Mouse (Mus musculus): Measurements from ENCODE around the gene Il3ra. TPM values are rescaled to one million over a fixed set of nuclear protein-coding genes. Genes with fewer than 3 reads are reported as not detected.

The Il3ra gene
- total and polyA plus RNA-seq, 2 experiments from 2014 or later: 2.3 to 11.0 TPM

GRCm38 (mm10) chr14:14347151-14347835 is 1.2 kb downstream of the Il3ra start:
- H3K9me3 ChIP-seq (ENCODE audit: low read length): peaks cover 13% of the 10 kb centered on the region; the same call in 1 of the 2 replicates
- no peak overlapping the region for H3K9ac ChIP-seq (replicated peaks; ENCODE audit: low read length)
- no peaks in the 10 kb centered on the region for H3K36me3 ChIP-seq (ENCODE audit: insufficient read depth, low read length)
- no peaks in the 10 kb centered on the region for H3K27me3 ChIP-seq (ENCODE audit: insufficient read depth, low read length)
- H3K27ac ChIP-seq: peak overlapping the region; percentile 77; the same call in 1 of the 2 replicates
- peak; percentile 24 for ATAC-seq
- H3K4me2 ChIP-seq (ENCODE audit: low read depth, low read length): peak overlapping the region; percentile 81
- no peak for TF ChIP-seq CTCF (IDR thresholded peaks at IDR 0.05; ENCODE audit: low read depth)
- peak overlapping the region; percentile 58; the same call in 1 of the 2 replicates for H3K4me3 ChIP-seq (ENCODE audit: low read length)
- 84% methylated on average over 17 of the region's 17 CpGs for WGBS
- no peaks in the 10 kb centered on the region for H3K4me1 ChIP-seq (ENCODE audit: insufficient read depth, low read length)
- peak; percentile 36 for DNase-seq (ENCODE audit: low spot score)

DNA sequence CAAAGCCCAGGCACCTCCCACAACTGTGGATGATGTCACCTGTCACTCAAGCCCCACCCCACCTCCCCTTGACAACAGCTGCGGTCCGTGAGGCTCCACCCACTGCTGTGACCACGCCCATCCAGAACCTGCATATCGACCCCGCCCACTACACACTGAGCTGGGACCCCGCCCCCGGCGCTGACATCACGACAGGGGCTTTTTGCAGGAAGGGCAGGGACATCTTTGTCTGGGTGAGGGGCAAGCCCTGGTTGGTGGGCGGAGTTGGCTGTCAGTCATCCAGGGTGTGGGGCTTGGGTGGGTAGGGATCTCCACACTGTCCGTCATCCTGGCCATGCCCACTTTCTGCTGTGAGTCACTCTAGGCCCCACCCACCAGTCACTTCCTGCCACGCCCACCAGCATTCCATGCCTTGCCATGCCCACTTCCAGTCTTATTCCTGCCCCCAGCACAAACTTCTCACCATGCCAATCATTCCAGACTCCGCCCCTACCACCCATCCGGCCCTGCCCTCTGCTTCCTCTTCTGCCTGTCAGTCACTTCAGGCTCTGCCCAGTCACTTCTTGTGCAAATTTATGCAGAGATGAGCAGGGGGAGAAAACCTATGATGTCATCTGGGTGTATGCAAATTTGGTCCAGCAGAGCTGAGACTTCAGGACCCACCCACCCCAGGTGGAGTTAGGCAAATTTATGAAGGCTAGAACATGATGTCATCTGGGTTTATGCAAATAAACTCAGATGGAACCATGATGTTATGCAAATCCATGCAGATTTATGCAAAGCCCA is 2.0 kb downstream of the Il3ra start:
- peak; percentile 51 for DNase-seq (ENCODE audit: low spot score)
- Histone ChIP-seq H3K27me3 (ENCODE audit: insufficient read depth, low read length) (no peaks in the 10 kb centered on the region), H3K4me3 (ENCODE audit: low read length) (no peak overlapping the region), H3K9me3 (ENCODE audit: low read length) (peaks cover 13% of the 10 kb centered on the region; the same call in 1 of the 2 replicates), H3K9ac (replicated peaks; ENCODE audit: low read length) (no peak overlapping the region), H3K4me1 (ENCODE audit: insufficient read depth, low read length) (no peaks in the 10 kb centered on the region), H3K4me2 (ENCODE audit: low read depth, low read length) (no peak overlapping the region), H3K36me3 (ENCODE audit: insufficient read depth, low read length) (no peaks in the 10 kb centered on the region), H3K27ac (no peak overlapping the region)
- 93% methylated on average over 14 of the region's 14 CpGs for WGBS
- ATAC-seq: peak; percentile 9
- no peak for TF ChIP-seq CTCF (IDR thresholded peaks at IDR 0.05; ENCODE audit: low read depth)

GRCm38 (mm10) chr14:14348674-14349401 is 2.8 kb downstream of the Il3ra start:
- H3K27ac ChIP-seq: no peak overlapping the region
- no peaks in the 10 kb centered on the region for H3K27me3 ChIP-seq (ENCODE audit: insufficient read depth, low read length)
- no peak overlapping the region for H3K4me2 ChIP-seq (ENCODE audit: low read depth, low read length)
- peaks cover 13% of the 10 kb centered on the region; the same call in 1 of the 2 replicates for H3K9me3 ChIP-seq (ENCODE audit: low read length)
- ATAC-seq (no peak), DNase-seq (ENCODE audit: low spot score) (no peak)
- no peaks in the 10 kb centered on the region for H3K4me1 ChIP-seq (ENCODE audit: insufficient read depth, low read length)
- no peak overlapping the region for H3K9ac ChIP-seq (replicated peaks; ENCODE audit: low read length)
- no peaks in the 10 kb centered on the region for H3K36me3 ChIP-seq (ENCODE audit: insufficient read depth, low read length)
- 91% methylated on average over 26 of the region's 26 CpGs for WGBS
- no peak for TF ChIP-seq CTCF (IDR thresholded peaks at IDR 0.05; ENCODE audit: low read depth)
- H3K4me3 ChIP-seq (ENCODE audit: low read length): no peak overlapping the region

GRCm38 (mm10) chr14:14349485-14350262 is 3.6 kb downstream of the Il3ra start:
- DNase-seq (ENCODE audit: low spot score) (no peak), ATAC-seq (no peak)
- H3K4me3 ChIP-seq (ENCODE audit: low read length): no peak overlapping the region
- H3K9ac ChIP-seq (replicated peaks; ENCODE audit: low read length): no peak overlapping the region
- peaks cover 13% of the 10 kb centered on the region; the same call in 1 of the 2 replicates for H3K9me3 ChIP-seq (ENCODE audit: low read length)
- no peak for TF ChIP-seq CTCF (IDR thresholded peaks at IDR 0.05; ENCODE audit: low read depth)
- no peaks in the 10 kb centered on the region for H3K27me3 ChIP-seq (ENCODE audit: insufficient read depth, low read length)
- H3K4me2 ChIP-seq (ENCODE audit: low read depth, low read length): no peak overlapping the region
- H3K27ac ChIP-seq: no peak overlapping the region
- 96% methylated on average over 20 of the region's 20 CpGs for WGBS
- no peaks in the 10 kb centered on the region for H3K4me1 ChIP-seq (ENCODE audit: insufficient read depth, low read length)
- no peaks in the 10 kb centered on the region for H3K36me3 ChIP-seq (ENCODE audit: insufficient read depth, low read length)

- Histone ChIP-seq H3K27me3 (ENCODE audit: insufficient read depth, low read length) (no peaks in the 10 kb centered on the region), H3K9me3 (ENCODE audit: low read length) (peaks cover 13% of the 10 kb centered on the region; the same call in 1 of the 2 replicates), H3K4me1 (ENCODE audit: insufficient read depth, low read length) (no peaks in the 10 kb centered on the region), H3K9ac (replicated peaks; ENCODE audit: low read length) (no peak overlapping the region), H3K36me3 (ENCODE audit: insufficient read depth, low read length) (no peaks in the 10 kb centered on the region), H3K27ac (no peak overlapping the region), H3K4me3 (ENCODE audit: low read length) (no peak overlapping the region), H3K4me2 (ENCODE audit: low read depth, low read length) (no peak overlapping the region)
- WGBS: 97% methylated on average over 29 of the region's 29 CpGs
- no peak for DNase-seq (ENCODE audit: low spot score)
- ATAC-seq: no peak
- TF ChIP-seq CTCF (IDR thresholded peaks at IDR 0.05; ENCODE audit: low read depth): no peak
These were observed 4.4 kb downstream of the Il3ra start for GRCm38 (mm10) chr14:14350263-14351147.

Measured in hindbrain, postnatal 0 days (tissue).